Comparison of ENCODE assay signal across 11 mouse cellular contexts in the genomic region with DNA sequence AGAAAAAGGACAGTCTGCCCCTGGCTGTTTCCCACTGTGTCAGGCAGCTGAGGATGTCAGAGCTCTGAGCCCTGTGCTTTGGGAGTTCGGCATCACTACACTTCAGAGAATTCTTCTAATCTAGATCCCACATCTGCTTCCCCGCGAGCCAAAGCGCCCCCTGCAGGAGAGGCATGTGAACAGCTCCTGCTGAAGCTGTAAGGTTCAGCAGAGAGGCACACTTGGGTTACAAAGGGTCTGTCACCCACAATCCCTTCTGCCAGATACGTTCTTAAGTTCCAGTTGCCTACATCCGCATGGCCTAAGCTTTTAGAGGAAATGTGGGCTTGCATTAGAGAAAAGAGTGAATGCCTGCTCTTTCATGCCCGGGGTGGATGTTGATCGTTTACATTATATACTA.
DNase-seq lines count a peak whose midpoint lies in the region; ATAC-seq and TF ChIP-seq lines count a peak whose summit lies in the region.
"Had no signal": no experiment of that assay in that cellular context is flagged by ENCODE, and none has a peak within 500 bp of the region (broad histone marks: within the 10 kb centered on the region; RNA-seq: fewer than 3 reads in every experiment).

No protein-coding gene starts in this region.

- ATAC-seq in liver, postnatal 0 days, result no peak
- no peak for ATAC-seq in liver, embryonic 11.5 days (replicated peaks; ENCODE audit: low FRiP score)

- H3K27me3 ChIP-seq in liver, postnatal 0 days (ENCODE audit: insufficient read depth, low read length), result no peaks in the 10 kb centered on the region
- H3K27me3 ChIP-seq in liver, embryonic 11.5 days (replicated peaks; ENCODE audit: control insufficient read depth, insufficient read depth, low read length), result no peaks in the 10 kb centered on the region
- H3K27me3 ChIP-seq: CH12.LX; embryonic facial prominence, embryonic 12.5 days; limb, embryonic 15.5 days had no signal

- no peak overlapping the region for H3K9ac ChIP-seq in liver, postnatal 0 days (replicated peaks)
- no peak overlapping the region for H3K9ac ChIP-seq in liver, embryonic 11.5 days (ENCODE audit: low read depth, low read length)
- H3K9ac ChIP-seq: embryonic facial prominence, embryonic 12.5 days; limb, embryonic 15.5 days had no signal

- H3K4me2 ChIP-seq in liver, postnatal 0 days (ENCODE audit: low read depth, low read length), result no peak overlapping the region
- no peak overlapping the region for H3K4me2 ChIP-seq in liver, embryonic 11.5 days
- H3K4me2 ChIP-seq: embryonic facial prominence, embryonic 12.5 days; limb, embryonic 15.5 days had no signal

- 0 out of 2 replicates have a peak, but pooled peaks have one; percentile 12 for TF ChIP-seq CTCF in liver, postnatal 0 days (IDR thresholded peaks at IDR 0.05; ENCODE audit: low read depth)

- no peak overlapping the region for H3K4me3 ChIP-seq in liver, postnatal 0 days (ENCODE audit: low read depth, low read length)
- no peak overlapping the region for H3K4me3 ChIP-seq in liver, embryonic 11.5 days (ENCODE audit: low read depth, low read length)
- H3K4me3 ChIP-seq: embryonic facial prominence, embryonic 12.5 days; limb, embryonic 15.5 days had no signal

- 64% methylated on average over 8 of the region's 8 CpGs for WGBS in liver, postnatal 0 days (ENCODE audit: insufficient replicate concordance)
- 57% methylated on average over 8 of the region's 8 CpGs for WGBS in liver, embryonic 11.5 days

- DNase-seq in gastrocnemius, postnatal 10 days, result peak; percentile 23
- DNase-seq in gastrocnemius, postnatal 25 days, result no peak
- no peak for DNase-seq in liver, postnatal 0 days
- no peak for DNase-seq in liver, embryonic 11.5 days (ENCODE audit: low spot score)
- DNase-seq in R1 (ENCODE audit: low read depth, low spot score), result peak; percentile 84
- DNase-seq in retina, postnatal 1 day, result peak; percentile 20
- no peak for DNase-seq in yolk sac, embryonic 10.5 days (ENCODE audit: low spot score)
- no peak for DNase-seq in right cerebral cortex, postnatal 10 days (ENCODE audit: low spot score in 2 of 2)

- TF ChIP-seq EP300 in liver, postnatal 0 days (IDR thresholded peaks at IDR 0.05; ENCODE audit: low read depth), result no peak

- no peak overlapping the region for H3K27ac ChIP-seq in liver, postnatal 0 days (ENCODE audit: low read depth)
- no peak overlapping the region for H3K27ac ChIP-seq in liver, embryonic 11.5 days (ENCODE audit: low read depth, low read length)
- H3K27ac ChIP-seq: embryonic facial prominence, embryonic 12.5 days had no signal

- no peaks in the 10 kb centered on the region for H3K4me1 ChIP-seq in liver, postnatal 0 days (ENCODE audit: insufficient read depth)
- H3K4me1 ChIP-seq in liver, embryonic 11.5 days (replicated peaks; ENCODE audit: control insufficient read depth, insufficient read depth, low read length), result no peaks in the 10 kb centered on the region

- H3K9me3 ChIP-seq in liver, postnatal 0 days (ENCODE audit: low read length), result no peaks in the 10 kb centered on the region
- no peaks in the 10 kb centered on the region for H3K9me3 ChIP-seq in liver, embryonic 11.5 days (ENCODE audit: control insufficient read depth, low read length)
- H3K9me3 ChIP-seq: embryonic facial prominence, embryonic 12.5 days; limb, embryonic 15.5 days had no signal

- no peaks in the 10 kb centered on the region for H3K36me3 ChIP-seq in liver, postnatal 0 days (replicated peaks; ENCODE audit: insufficient read depth, low read length)
- no peaks in the 10 kb centered on the region for H3K36me3 ChIP-seq in liver, embryonic 11.5 days (ENCODE audit: control insufficient read depth, insufficient read depth, low read length)
- H3K36me3 ChIP-seq: embryonic facial prominence, embryonic 12.5 days; limb, embryonic 15.5 days had no signal

Comparison
In these comparisons a context has a peak if more than half of its experiments do, and no peak if none do; other contexts are left out.
1. DNase-seq: peak in gastrocnemius, postnatal 10 days (single experiment), R1 (single experiment) and retina, postnatal 1 day (single experiment); none in gastrocnemius, postnatal 25 days (single experiment), liver, postnatal 0 days (single experiment), liver, embryonic 11.5 days (single experiment), yolk sac, embryonic 10.5 days (single experiment) and right cerebral cortex, postnatal 10 days (0 of 2).